Mouse (Mus musculus): ENCODE data around the gene Il17re. TPM values are rescaled to one million over a fixed set of nuclear protein-coding genes. Genes with fewer than 3 reads are reported as not detected.

Gene Il17re
- polyA plus RNA-seq, 1 experiment from 2014 or later = 0.21 TPM

DNA sequence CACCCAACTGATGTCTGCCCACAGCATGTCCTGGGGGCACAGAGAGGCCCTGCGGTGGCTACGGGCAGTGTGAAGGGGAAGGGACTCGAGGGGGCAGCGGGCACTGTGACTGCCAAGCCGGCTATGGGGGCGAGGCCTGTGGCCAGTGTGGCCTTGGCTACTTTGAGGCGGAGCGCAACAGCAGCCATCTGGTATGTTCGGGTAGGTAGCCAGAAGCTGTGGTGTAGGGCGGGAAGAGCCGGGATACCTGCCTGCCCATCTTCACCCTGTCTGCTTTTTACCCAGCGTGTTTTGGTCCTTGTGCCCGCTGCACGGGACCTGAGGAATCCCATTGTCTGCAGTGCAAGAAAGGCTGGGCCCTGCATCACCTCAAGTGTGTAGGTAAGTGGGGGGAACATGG lies 31.1 kb downstream of the Il17re start:
- ATAC-seq (ENCODE audit: low read depth) = no peak
- Histone ChIP-seq H3K27ac (ENCODE audit: low read depth, low read length) (no peak overlapping the region), H3K9me3 (ENCODE audit: control insufficient read depth, low read length) (no peaks in the 10 kb centered on the region), H3K4me3 (ENCODE audit: low read depth, low read length) (no peak overlapping the region), H3K9ac (replicated peaks; ENCODE audit: low read depth, low read length) (no peak overlapping the region), H3K4me1 (ENCODE audit: control insufficient read depth, insufficient read depth, low read length) (0 out of 2 replicates have a peak, but pooled peaks cover 6% of the 10 kb centered on the region), H3K27me3 (ENCODE audit: control insufficient read depth, insufficient read depth, low read length) (no peaks in the 10 kb centered on the region), H3K4me2 (ENCODE audit: low read depth, low read length) (no peak overlapping the region), H3K36me3 (ENCODE audit: control insufficient read depth, insufficient read depth, low read length) (peaks cover 47% of the 10 kb centered on the region)
- WGBS = 95% methylated on average over 14 of the region's 14 CpGs

DNA sequence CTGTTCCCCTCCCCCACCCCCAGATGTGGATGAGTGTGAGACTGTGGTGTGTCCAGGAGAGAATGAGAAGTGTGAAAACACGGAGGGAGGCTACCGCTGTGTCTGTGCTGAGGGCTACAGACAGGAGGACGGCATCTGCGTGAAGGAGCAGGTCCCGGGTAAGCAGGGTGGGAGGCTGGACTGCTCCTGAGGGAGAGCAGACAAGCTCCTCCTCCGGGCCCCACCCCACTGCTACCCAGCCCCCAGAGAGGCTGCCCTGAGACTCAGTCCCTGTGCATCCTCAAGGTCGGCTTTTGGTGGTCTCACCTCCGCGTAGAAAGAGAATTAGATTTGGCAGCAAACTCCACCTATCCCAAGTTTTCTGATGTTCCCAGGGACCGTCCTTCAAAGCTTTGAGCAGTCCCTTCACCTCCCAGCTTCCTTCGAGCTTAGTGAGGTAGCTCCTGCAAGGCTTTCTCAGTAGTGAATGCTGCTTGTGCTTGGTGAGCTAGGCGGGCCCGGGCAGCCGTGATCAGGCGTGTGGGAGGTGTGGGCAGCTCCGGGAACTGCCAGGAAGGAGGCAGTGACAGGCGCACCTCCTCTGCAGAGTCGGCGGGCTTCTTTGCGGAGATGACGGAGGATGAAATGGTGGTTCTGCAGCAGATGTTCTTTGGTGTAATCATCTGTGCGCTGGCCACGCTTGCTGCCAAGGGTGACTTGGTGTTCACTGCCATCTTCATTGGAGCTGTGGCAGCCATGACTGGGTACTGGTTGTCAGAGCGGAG lies 34.0 kb downstream of the Il17re start:
- Histone ChIP-seq H3K4me3 (ENCODE audit: low read depth, low read length) (no peak overlapping the region), H3K4me1 (ENCODE audit: control insufficient read depth, insufficient read depth, low read length) (no peaks in the 10 kb centered on the region), H3K27me3 (ENCODE audit: control insufficient read depth, insufficient read depth, low read length) (no peaks in the 10 kb centered on the region), H3K36me3 (ENCODE audit: control insufficient read depth, insufficient read depth, low read length) (peaks cover 40% of the 10 kb centered on the region), H3K9me3 (ENCODE audit: control insufficient read depth, low read length) (no peaks in the 10 kb centered on the region), H3K4me2 (ENCODE audit: low read depth, low read length) (no peak overlapping the region), H3K9ac (replicated peaks; ENCODE audit: low read depth, low read length) (no peak overlapping the region), H3K27ac (ENCODE audit: low read depth, low read length) (no peak overlapping the region)
- WGBS = 85% methylated on average over 24 of the region's 24 CpGs
- ATAC-seq (ENCODE audit: low read depth) = no peak

DNA sequence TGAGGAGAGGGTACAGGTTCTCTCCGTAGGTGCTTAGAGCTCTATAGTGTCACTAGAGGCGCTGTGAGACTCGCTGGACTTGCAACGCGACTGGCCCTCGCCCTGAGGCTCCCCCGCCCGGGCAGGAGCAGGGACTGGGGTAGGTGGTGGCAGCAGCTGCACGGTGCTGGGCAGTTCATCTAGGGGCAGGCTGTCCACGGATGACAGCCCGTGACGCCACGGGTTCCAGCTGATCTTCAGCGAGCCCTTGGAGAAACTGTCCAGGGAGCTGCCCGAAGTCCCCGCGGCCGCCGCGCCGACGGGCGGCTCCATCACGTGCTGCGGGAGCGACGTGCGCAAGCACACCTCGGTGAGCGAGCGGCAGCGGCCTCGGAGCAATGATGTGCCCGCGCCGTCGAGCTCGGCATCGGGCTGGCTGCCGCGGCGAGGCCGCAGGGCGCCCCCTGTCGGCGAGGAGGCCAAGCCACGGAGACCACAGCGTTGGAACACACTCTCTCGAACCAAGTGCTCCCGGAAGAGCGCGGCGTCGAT lies 36.0 kb downstream of the Il17re start:
- peak overlapping the region; percentile 24 for H3K4me3 ChIP-seq (ENCODE audit: low read depth, low read length)
- WGBS = under 1% methylated on average over 54 of the region's 54 CpGs
- ATAC-seq (ENCODE audit: low read depth) = peak; percentile 74
- no peaks in the 10 kb centered on the region for H3K4me1 ChIP-seq (ENCODE audit: control insufficient read depth, insufficient read depth, low read length)
- H3K9ac ChIP-seq (replicated peaks; ENCODE audit: low read depth, low read length) = no peak overlapping the region
- H3K4me2 ChIP-seq (ENCODE audit: low read depth, low read length) = peak overlapping the region; percentile 42
- no peak overlapping the region for H3K27ac ChIP-seq (ENCODE audit: low read depth, low read length)
- no peaks in the 10 kb centered on the region for H3K9me3 ChIP-seq (ENCODE audit: control insufficient read depth, low read length)
- peaks cover 30% of the 10 kb centered on the region for H3K36me3 ChIP-seq (ENCODE audit: control insufficient read depth, insufficient read depth, low read length)
- no peaks in the 10 kb centered on the region for H3K27me3 ChIP-seq (ENCODE audit: control insufficient read depth, insufficient read depth, low read length)

DNA sequence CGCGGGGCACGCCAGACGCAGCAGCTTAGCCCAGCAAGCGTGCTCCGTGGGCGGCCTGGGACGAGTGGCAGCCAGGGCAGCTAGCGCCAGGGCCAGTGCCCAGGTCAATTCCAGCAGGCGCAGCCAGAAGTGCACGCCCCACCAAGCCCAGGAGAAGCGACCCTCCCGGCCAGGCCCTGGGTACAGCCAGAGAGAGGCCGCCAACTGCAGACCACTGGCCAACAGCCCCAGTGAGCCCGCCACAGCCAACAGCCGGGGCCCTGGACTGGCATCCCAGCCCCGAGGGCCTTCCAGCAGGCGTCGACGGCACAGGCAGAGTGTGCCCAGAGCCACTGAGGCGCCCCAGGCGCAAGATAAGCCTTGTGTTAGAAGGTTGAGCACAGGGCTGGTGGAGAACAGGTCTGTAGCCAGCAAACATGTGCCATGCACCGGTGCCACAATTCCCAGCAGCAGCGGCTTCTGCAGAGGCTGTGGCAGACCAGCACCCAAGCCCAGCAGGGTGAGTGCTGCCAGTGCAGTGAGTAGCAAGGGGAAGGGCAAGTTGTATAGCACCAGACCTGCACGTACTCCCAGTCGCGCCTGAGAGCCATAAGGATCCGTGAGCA lies 36.9 kb downstream of the Il17re start:
- Histone ChIP-seq H3K4me3 (ENCODE audit: low read depth, low read length) (no peak overlapping the region), H3K4me1 (ENCODE audit: control insufficient read depth, insufficient read depth, low read length) (no peaks in the 10 kb centered on the region), H3K4me2 (ENCODE audit: low read depth, low read length) (peak overlapping the region; percentile 42; the same call in 1 of the 2 replicates), H3K27ac (ENCODE audit: low read depth, low read length) (no peak overlapping the region), H3K36me3 (ENCODE audit: control insufficient read depth, insufficient read depth, low read length) (peaks cover 22% of the 10 kb centered on the region), H3K9me3 (ENCODE audit: control insufficient read depth, low read length) (no peaks in the 10 kb centered on the region), H3K27me3 (ENCODE audit: control insufficient read depth, insufficient read depth, low read length) (no peaks in the 10 kb centered on the region), H3K9ac (replicated peaks; ENCODE audit: low read depth, low read length) (no peak overlapping the region)
- ATAC-seq (ENCODE audit: low read depth) = no peak
- 51% methylated on average over 28 of the region's 28 CpGs for WGBS

DNA sequence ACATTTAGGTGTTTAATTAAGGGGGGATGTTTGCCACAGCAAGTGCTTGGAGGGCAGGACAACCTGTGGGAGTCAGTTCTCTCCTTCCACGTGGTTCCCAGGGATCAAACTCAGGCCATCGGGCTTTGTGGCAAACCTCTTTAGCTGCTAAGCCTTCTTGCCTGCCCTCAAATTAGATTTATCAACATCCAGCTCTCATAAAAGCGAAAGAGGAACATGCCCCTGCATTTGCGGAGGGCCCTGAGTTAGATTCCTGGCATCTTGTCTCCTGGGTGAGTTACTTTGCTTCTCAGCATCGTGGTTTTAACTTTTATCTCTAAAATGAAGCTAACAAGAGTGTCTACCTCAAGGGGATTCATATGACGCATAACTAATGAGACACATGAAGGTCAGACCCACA lies 41.1 kb downstream of the Il17re start:
- 81% methylated on average over 6 of the region's 6 CpGs for WGBS
- Histone ChIP-seq H3K4me1 (ENCODE audit: control insufficient read depth, insufficient read depth, low read length) (peaks cover 4% of the 10 kb centered on the region; the same call in 1 of the 2 replicates), H3K27ac (ENCODE audit: low read depth, low read length) (no peak overlapping the region), H3K9ac (replicated peaks; ENCODE audit: low read depth, low read length) (no peak overlapping the region), H3K4me2 (ENCODE audit: low read depth, low read length) (no peak overlapping the region), H3K9me3 (ENCODE audit: control insufficient read depth, low read length) (no peaks in the 10 kb centered on the region), H3K4me3 (ENCODE audit: low read depth, low read length) (no peak overlapping the region), H3K36me3 (ENCODE audit: control insufficient read depth, insufficient read depth, low read length) (no peaks in the 10 kb centered on the region), H3K27me3 (ENCODE audit: control insufficient read depth, insufficient read depth, low read length) (no peaks in the 10 kb centered on the region)
- ATAC-seq (ENCODE audit: low read depth) = no peak

DNA sequence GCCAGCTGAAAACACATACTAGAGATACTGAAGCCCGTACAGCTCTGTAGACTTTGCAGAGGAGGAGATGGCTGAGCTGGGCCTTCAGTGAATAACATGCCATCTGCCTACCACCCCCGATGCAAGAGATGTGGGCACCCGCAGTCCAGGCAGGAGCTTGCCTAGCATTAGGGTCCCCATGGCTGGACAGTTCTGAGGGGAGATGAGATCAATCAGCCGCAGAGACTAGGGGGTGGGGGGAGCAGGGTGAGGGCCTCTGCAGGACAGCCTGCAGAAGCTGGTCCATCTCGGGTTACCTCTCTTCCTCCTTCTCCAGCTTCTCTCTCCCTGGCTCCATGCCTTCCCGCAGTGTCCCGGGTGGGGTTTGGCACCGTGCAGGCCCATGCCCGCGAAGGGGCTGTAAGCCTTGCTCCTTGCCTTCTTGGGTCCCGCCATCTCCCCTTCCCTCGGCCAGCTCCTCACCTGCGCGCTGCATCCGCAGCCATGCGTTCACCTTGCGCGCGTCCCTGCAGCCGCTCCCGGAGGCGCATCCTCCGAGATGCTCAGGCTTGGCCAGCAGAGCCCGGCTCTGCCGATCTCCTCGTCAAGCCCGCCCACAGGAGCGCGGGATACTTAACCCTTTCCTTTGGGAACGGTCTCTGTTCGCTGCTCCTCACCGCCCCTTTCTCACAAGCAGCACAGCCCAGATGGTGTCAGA lies 43.3 kb downstream of the Il17re start, which contains the start of gene Prrt3:
Gene Prrt3 (minus strand): TSS at position 544 of the 697 bp plus-strand sequence.
- 0 out of 2 replicates have a peak within 1 kb of the TSS, but pooled peaks have one; percentile 12 for H3K27ac ChIP-seq (ENCODE audit: low read depth, low read length)
- no peaks in the 10 kb centered on the region for H3K36me3 ChIP-seq (ENCODE audit: control insufficient read depth, insufficient read depth, low read length)
- WGBS = 1% methylated on average over 32 of the region's 32 CpGs
- H3K4me2 ChIP-seq (ENCODE audit: low read depth, low read length) = peak within 1 kb of the TSS; percentile 46
- no peaks in the 10 kb centered on the region for H3K27me3 ChIP-seq (ENCODE audit: control insufficient read depth, insufficient read depth, low read length)
- H3K4me3 ChIP-seq (ENCODE audit: low read depth, low read length) = peak within 1 kb of the TSS; percentile 46
- peak; percentile 91 for ATAC-seq (ENCODE audit: low read depth)
- H3K4me1 ChIP-seq (ENCODE audit: control insufficient read depth, insufficient read depth, low read length) = peaks cover 4% of the 10 kb centered on the region; the same call in 1 of the 2 replicates
- no peaks in the 10 kb centered on the region for H3K9me3 ChIP-seq (ENCODE audit: control insufficient read depth, low read length)
- H3K9ac ChIP-seq (replicated peaks; ENCODE audit: low read depth, low read length) = peak within 1 kb of the TSS; percentile 43

- Histone ChIP-seq H3K4me1 (ENCODE audit: control insufficient read depth, insufficient read depth, low read length) (peaks cover 4% of the 10 kb centered on the region; the same call in 1 of the 2 replicates), H3K27me3 (ENCODE audit: control insufficient read depth, insufficient read depth, low read length) (no peaks in the 10 kb centered on the region), H3K9ac (replicated peaks; ENCODE audit: low read depth, low read length) (no peak overlapping the region), H3K9me3 (ENCODE audit: control insufficient read depth, low read length) (no peaks in the 10 kb centered on the region), H3K4me2 (ENCODE audit: low read depth, low read length) (peak overlapping the region; percentile 9; the same call in 1 of the 2 replicates), H3K4me3 (ENCODE audit: low read depth, low read length) (no peak overlapping the region), H3K36me3 (ENCODE audit: control insufficient read depth, insufficient read depth, low read length) (no peaks in the 10 kb centered on the region), H3K27ac (ENCODE audit: low read depth, low read length) (no peak overlapping the region)
- no peak for ATAC-seq (ENCODE audit: low read depth)
- WGBS = 49% methylated on average over 2 of the region's 2 CpGs
These were observed 44.5 kb downstream of the Il17re start for GRCm38 (mm10) chr6:113502801-113503200.

DNA sequence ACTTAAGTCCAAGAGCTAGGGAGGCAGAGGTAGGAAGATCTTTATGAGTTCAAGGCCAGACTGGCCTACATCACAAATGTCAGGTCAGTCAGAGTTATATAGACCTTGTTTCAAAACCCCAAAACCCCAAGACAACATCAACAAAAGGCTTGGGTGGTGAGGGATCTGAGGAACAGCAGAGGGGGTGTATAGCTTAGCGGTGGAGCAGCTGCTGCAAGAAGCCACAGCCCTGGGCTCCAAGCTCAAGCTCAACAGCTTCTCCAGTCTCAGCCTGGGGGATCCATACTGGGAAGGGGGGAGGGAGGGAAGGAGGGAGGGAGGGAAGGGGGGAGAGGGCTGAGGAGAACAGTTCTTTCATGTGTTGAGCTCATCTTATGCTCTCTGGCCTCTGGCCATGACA lies 47.4 kb downstream of the Il17re start:
- H3K36me3 ChIP-seq (ENCODE audit: control insufficient read depth, insufficient read depth, low read length) = no peaks in the 10 kb centered on the region
- 83% methylated on average over 1 of the region's 1 CpGs for WGBS
- H3K27me3 ChIP-seq (ENCODE audit: control insufficient read depth, insufficient read depth, low read length) = no peaks in the 10 kb centered on the region
- H3K9ac ChIP-seq (replicated peaks; ENCODE audit: low read depth, low read length) = no peak overlapping the region
- no peak overlapping the region for H3K4me3 ChIP-seq (ENCODE audit: low read depth, low read length)
- no peak for ATAC-seq (ENCODE audit: low read depth)
- H3K4me2 ChIP-seq (ENCODE audit: low read depth, low read length) = no peak overlapping the region
- no peaks in the 10 kb centered on the region for H3K9me3 ChIP-seq (ENCODE audit: control insufficient read depth, low read length)
- H3K27ac ChIP-seq (ENCODE audit: low read depth, low read length) = no peak overlapping the region
- H3K4me1 ChIP-seq (ENCODE audit: control insufficient read depth, insufficient read depth, low read length) = peaks cover 4% of the 10 kb centered on the region
